13 mouse cellular contexts compared by ENCODE assay signal in the genomic region with DNA sequence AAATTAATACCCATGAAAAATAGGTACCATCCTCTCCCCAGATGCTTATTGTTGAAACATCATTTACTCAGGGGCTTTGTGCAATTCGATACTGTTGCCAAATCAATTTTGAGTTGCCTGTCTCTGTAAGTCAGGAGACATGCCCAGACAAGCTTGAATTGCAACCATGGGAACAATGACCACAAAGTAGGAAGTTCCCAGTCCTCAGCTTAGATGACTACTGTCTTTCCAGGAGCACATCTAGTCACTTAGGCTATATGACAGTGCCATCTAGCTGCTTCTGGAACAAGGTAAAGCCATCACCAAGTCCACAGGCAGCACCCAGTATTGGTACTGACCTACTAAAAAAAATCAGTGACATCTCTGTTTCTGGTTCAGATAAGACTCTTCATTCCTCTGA. TPM values are rescaled to one million over a fixed set of nuclear protein-coding genes. Genes with fewer than 3 reads are reported as not detected.
DNase-seq lines count a peak whose midpoint lies in the region; ATAC-seq and TF ChIP-seq lines count a peak whose summit lies in the region.
"Had no signal": no experiment of that assay in that cellular context is flagged by ENCODE, and none has a peak within 500 bp of the region (broad histone marks: within the 10 kb centered on the region; RNA-seq: fewer than 3 reads in every experiment).

No protein-coding gene starts in this region.

- ATAC-seq in lung, postnatal 0 days, result peak; percentile 19; the same call in 1 of the 2 replicates
- ATAC-seq in monocyte, adult 5-6 weeks (replicated peaks; ENCODE audit: insufficient number of reproducible peaks, low FRiP score, low TSS enrichment, poor library complexity, severe bottlenecking), result no peak

- no peak overlapping the region for H3K4me3 ChIP-seq in lung, postnatal 0 days (ENCODE audit: low read depth, low read length)
- no peak overlapping the region for H3K4me3 ChIP-seq in lung, adult 2 months (replicated peaks; ENCODE audit: extremely low read depth, low read depth, low read length)
- no peak overlapping the region for H3K4me3 ChIP-seq in cortical plate, adult 2 months (ENCODE audit: insufficient read depth, low read length)
- no peak overlapping the region for H3K4me3 ChIP-seq in macrophage (ENCODE audit: inconsistent target)
- H3K4me3 ChIP-seq: embryonic facial prominence, embryonic 13.5 days; kidney, embryonic 15.5 days had no signal

- H3K4me1 ChIP-seq in lung, postnatal 0 days (ENCODE audit: insufficient read depth, low read depth, low read length), result no peaks in the 10 kb centered on the region
- no peaks in the 10 kb centered on the region for H3K4me1 ChIP-seq in lung, adult 2 months (ENCODE audit: control insufficient read depth, insufficient read depth, low read length)
- H3K4me1 ChIP-seq in cortical plate, adult 2 months (ENCODE audit: control insufficient read depth, insufficient read depth, low read length), result no peaks in the 10 kb centered on the region
- H3K4me1 ChIP-seq: embryonic facial prominence, embryonic 13.5 days; kidney, embryonic 15.5 days had no signal

- peak; percentile 35 for DNase-seq in lung, postnatal 0 days (ENCODE audit: low spot score)
- no peak for DNase-seq in lung, adult 2 months
- DNase-seq in MEL-GATA-1-ER (ENCODE audit: extremely low read depth, low read depth), result peak; percentile 35
- no peak for DNase-seq in kidney, adult 9 months
- DNase-seq: gastrocnemius, postnatal 25 days; heart, postnatal 4 days; midbrain, embryonic 14.5 days; spleen, adult 18-20 months had no signal

- 65% methylated on average over 1 of the region's 1 CpGs for WGBS in lung, postnatal 0 days
- 32% methylated on average over 1 of the region's 1 CpGs for WGBS in lung, adult 2 months
- 20% methylated on average over 1 of the region's 1 CpGs for WGBS in macrophage (ENCODE audit: missing documents)

- no peak overlapping the region for H3K9ac ChIP-seq in lung, postnatal 0 days (replicated peaks; ENCODE audit: low read depth)
- H3K9ac ChIP-seq: embryonic facial prominence, embryonic 13.5 days; kidney, embryonic 15.5 days had no signal

- no peak overlapping the region for H3K27ac ChIP-seq in lung, postnatal 0 days (ENCODE audit: low read length)
- H3K27ac ChIP-seq in cortical plate, adult 2 months (ENCODE audit: insufficient read depth, low read length), result no peak overlapping the region
- H3K27ac ChIP-seq in macrophage, result peak overlapping the region; percentile 48
- H3K27ac ChIP-seq: embryonic facial prominence, embryonic 13.5 days; kidney, embryonic 15.5 days had no signal

- TF ChIP-seq POLR2A in lung, adult 2 months (IDR thresholded peaks at IDR 0.05; ENCODE audit: borderline replicate concordance, extremely low read depth, low read depth, low read length), result no peak
- no peak for TF ChIP-seq POLR2A in cortical plate, adult 2 months (IDR thresholded peaks at IDR 0.05; ENCODE audit: extremely low read depth, insufficient read depth, low read length)

- no peak overlapping the region for H3K4me2 ChIP-seq in lung, postnatal 0 days (replicated peaks; ENCODE audit: low read depth, low read length)
- H3K4me2 ChIP-seq: embryonic facial prominence, embryonic 13.5 days; kidney, embryonic 15.5 days had no signal

- TF ChIP-seq EP300 in lung, postnatal 0 days (IDR thresholded peaks at IDR 0.05), result no peak

- no peaks in the 10 kb centered on the region for H3K9me3 ChIP-seq in lung, postnatal 0 days (ENCODE audit: low read length)
- H3K9me3 ChIP-seq: embryonic facial prominence, embryonic 13.5 days; kidney, embryonic 15.5 days had no signal

- H3K79me2 ChIP-seq in macrophage (ENCODE audit: inconsistent target), result no peaks in the 10 kb centered on the region

- H3K36me3 ChIP-seq in lung, postnatal 0 days (ENCODE audit: insufficient read depth, low read length), result no peaks in the 10 kb centered on the region
- H3K36me3 ChIP-seq in macrophage (ENCODE audit: inconsistent target), result no peaks in the 10 kb centered on the region
- H3K36me3 ChIP-seq: embryonic facial prominence, embryonic 13.5 days; kidney, embryonic 15.5 days had no signal

- TF ChIP-seq CTCF in lung, postnatal 0 days (IDR thresholded peaks at IDR 0.05), result peak; percentile 25; the same call in 1 of the 2 replicates
- TF ChIP-seq CTCF in lung, adult 2 months (IDR thresholded peaks at IDR 0.05; ENCODE audit: insufficient read depth, low read length), result no peak
- TF ChIP-seq CTCF in cortical plate, adult 2 months (IDR thresholded peaks at IDR 0.05; ENCODE audit: extremely low read depth, insufficient read depth, low read length), result 0 out of 2 replicates have a peak, but pooled peaks have one; percentile 10

- no peaks in the 10 kb centered on the region for H3K27me3 ChIP-seq in lung, postnatal 0 days (replicated peaks; ENCODE audit: insufficient read depth, low read length)
- H3K27me3 ChIP-seq: embryonic facial prominence, embryonic 13.5 days; kidney, embryonic 15.5 days had no signal

RNA-seq across cellular contexts. Expression of gene Xiap, which starts 41.4 kb away (rescaled TPM):
- 15.4 and 18.7 TPM in 2 replicates for polyA plus RNA-seq in lung, postnatal 0 days (2015; fragmentation: Nextera tagmentation; extraction: Ambion mirVana)
- 13.7 and 16.5 TPM in 2 replicates for polyA plus RNA-seq in lung, adult 2 months (2012; rRNA removed)
- polyA plus RNA-seq in cortical plate, adult 2 months (2012; rRNA removed), result 35.0 and 36.2 TPM in 2 replicates
- 100 to 1,000 TPM; 101 to 244 (median 156) TPM for total RNA-seq in macrophage (2018; cell fraction: chromatin; rRNA removed)
- total RNA-seq in macrophage (2018; cell fraction: cytosol; rRNA removed), result 10 to 100 TPM; 39.4 to 64.8 (median 53.8) TPM
- 100 to 1,000 TPM; 105 to 262 (median 132) TPM for total RNA-seq in macrophage (2018; cell fraction: nucleus; rRNA removed)
- polyA plus RNA-seq in macrophage (2018), result 34.2 to 43.8 TPM (median 34.9 TPM) in 3 replicates
- total RNA-seq in monocyte, adult 5-6 weeks (2017), result 54.8 to 87.8 TPM (median 75.7 TPM) in 3 replicates

Comparison
In these comparisons a context has a peak if more than half of its experiments do, and no peak if none do; other contexts are left out.
1. DNase-seq: peak in lung, postnatal 0 days (single experiment) and MEL-GATA-1-ER (single experiment); none in lung, adult 2 months (single experiment) and kidney, adult 9 months (single experiment).